Mouse (Mus musculus) adrenal gland, postnatal 25 days (tissue): ENCODE data around the gene Ccdc117. TPM values are rescaled to one million over a fixed set of nuclear protein-coding genes. Genes with fewer than 3 reads are reported as not detected.

ENCODE experiments used
- total RNA-seq: library from RNA; stranded (reverse); gene quantifications from 2 replicates; pipeline ENCODE4 v1.2.3, GENCODE M21; 2021

The Ccdc117 gene
- total RNA-seq, 1 experiment from 2014 or later, result 30.3 TPM

Other genes starting within 250 kb of the Ccdc117 start
- gene Znrf3, start 97.3 kb downstream of the Ccdc117 start, total RNA-seq, result 25.6 and 43.2 TPM in 2 replicates
- 139 and 149 TPM in 2 replicates for gene Xbp1, start 21.5 kb downstream of the Ccdc117 start, total RNA-seq
- not detected in 2 replicates for gene Ankrd36, start 27.5 kb upstream of the Ccdc117 start, total RNA-seq
- 144 and 186 TPM in 2 replicates for gene Mrps24, start 173.5 kb upstream of the Ccdc117 start, total RNA-seq
- gene Urgcp, start 220.2 kb upstream of the Ccdc117 start, total RNA-seq, result 33.8 and 58.8 TPM in 2 replicates
- gene Dbnl, start 246.3 kb upstream of the Ccdc117 start, total RNA-seq, result 66.2 and 77.8 TPM in 2 replicates